Mouse (Mus musculus): ENCODE measurements at regions not wholly inside any gene's neighbourhood (a gene's known extent, or its start where the extent isn't known, plus 50 kb on each side); places are given as distances from the start of the nearest gene placed in this dataset.

DNA sequence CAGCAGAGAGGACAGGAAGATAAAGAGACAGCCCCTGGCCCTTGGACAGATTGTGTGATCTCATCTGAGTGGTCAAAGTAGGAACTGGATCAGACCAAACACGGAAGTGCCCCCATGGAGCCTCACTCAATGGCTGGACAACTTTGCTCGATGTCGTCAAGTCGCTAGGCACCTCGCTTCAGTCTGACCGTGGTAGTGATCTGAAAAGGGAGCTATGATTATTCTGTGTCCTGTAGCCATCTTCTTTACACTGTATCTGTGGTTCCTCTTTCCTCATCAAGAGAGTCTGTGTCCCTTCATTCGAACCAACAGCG, 67.0 kb upstream of the Rasgrf1 start:
- in situ Hi-C loops (cut with MboI; ENCODE audit: low sequenced_read_pairs in 2 of 2, unreplicated experiment in 2 of 2) = no loop called here
- no peak for TF ChIP-seq ZC3H11A (IDR thresholded peaks at IDR 0.05; ENCODE audit: borderline replicate concordance, low read depth, low read length)
- TF ChIP-seq HCFC1 (IDR thresholded peaks at IDR 0.05; ENCODE audit: borderline replicate concordance, insufficient read depth, low read length) = no peak
- no peak for TF ChIP-seq ZNF384 (IDR thresholded peaks at IDR 0.05; ENCODE audit: low read depth, low read length)
- TF ChIP-seq MAFK (IDR thresholded peaks at IDR 0.05; ENCODE audit: insufficient read depth, low read depth, low read length) = no peak
- TF ChIP-seq CHD2 (IDR thresholded peaks at IDR 0.05; ENCODE audit: low read depth, low read length) = no peak
- Histone ChIP-seq H3K9me3 (ENCODE audit: control insufficient read depth, insufficient read depth, low read depth, low read length) (no peaks in the 10 kb centered on the region), H3K27ac (ENCODE audit: insufficient read depth, low read depth, low read length, poor library complexity, severe bottlenecking) (no peak overlapping the region), H3K9ac (ENCODE audit: insufficient read depth, low read depth, low read length, poor library complexity, severe bottlenecking) (no peak overlapping the region), H3K4me1 (ENCODE audit: control insufficient read depth in 2 of 2, insufficient read depth in 2 of 2, low read length in 2 of 2, poor library complexity in 1 of 2) (no peaks in the 10 kb centered on the region), H3K36me3 (ENCODE audit: control insufficient read depth, insufficient read depth, low read length, poor library complexity, severe bottlenecking) (no peaks in the 10 kb centered on the region), H3K4me3 (ENCODE audit: insufficient read depth in 1 of 2, low read depth in 1 of 2, low read length in 2 of 2, poor library complexity in 1 of 2, severe bottlenecking in 1 of 2) (no peak overlapping the region)
- DNase-seq (ENCODE audit: low read depth, low spot score) = no peak

- DNase-seq (ENCODE audit: low read depth, low spot score) = no peak
- TF ChIP-seq ZNF384 (IDR thresholded peaks at IDR 0.05; ENCODE audit: low read depth, low read length) (no peak), MAFK (IDR thresholded peaks at IDR 0.05; ENCODE audit: insufficient read depth, low read depth, low read length) (no peak), HCFC1 (IDR thresholded peaks at IDR 0.05; ENCODE audit: borderline replicate concordance, insufficient read depth, low read length) (no peak), ZC3H11A (IDR thresholded peaks at IDR 0.05; ENCODE audit: borderline replicate concordance, low read depth, low read length) (no peak), CHD2 (IDR thresholded peaks at IDR 0.05; ENCODE audit: low read depth, low read length) (no peak)
Observed at GRCm38 (mm10) chr9:89841866-89842775, 67.6 kb upstream of the Rasgrf1 start.

DNA sequence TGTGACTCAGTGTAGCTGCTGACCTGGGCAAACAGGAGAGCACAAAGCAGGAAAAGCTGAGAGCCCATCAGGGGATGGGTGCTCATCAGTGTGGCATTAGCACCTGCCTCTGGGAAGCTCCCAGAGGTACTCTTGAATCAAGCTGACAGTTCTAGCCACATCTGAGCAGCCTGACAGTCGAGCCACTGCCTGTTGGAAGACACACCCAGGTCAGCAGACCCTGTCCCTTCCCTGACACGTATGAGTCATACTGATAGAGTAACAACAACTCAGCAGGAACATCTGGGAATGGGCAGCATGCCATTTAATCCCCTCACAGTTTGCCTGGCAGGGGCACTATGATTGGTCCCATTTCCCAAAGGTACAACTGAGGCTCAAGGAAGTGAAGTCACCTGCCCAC, 68.3 kb upstream of the Rasgrf1 start:
- no peak for TF ChIP-seq MAFK (IDR thresholded peaks at IDR 0.05; ENCODE audit: insufficient read depth, low read depth, low read length)
- TF ChIP-seq ZC3H11A (IDR thresholded peaks at IDR 0.05; ENCODE audit: borderline replicate concordance, low read depth, low read length) = no peak
- TF ChIP-seq ZNF384 (IDR thresholded peaks at IDR 0.05; ENCODE audit: low read depth, low read length) = no peak
- TF ChIP-seq CHD2 (IDR thresholded peaks at IDR 0.05; ENCODE audit: low read depth, low read length) = no peak
- TF ChIP-seq HCFC1 (IDR thresholded peaks at IDR 0.05; ENCODE audit: borderline replicate concordance, insufficient read depth, low read length) = no peak
- Histone ChIP-seq H3K9ac (ENCODE audit: insufficient read depth, low read depth, low read length, poor library complexity, severe bottlenecking) (no peak overlapping the region), H3K4me3 (ENCODE audit: insufficient read depth in 1 of 2, low read depth in 1 of 2, low read length in 2 of 2, poor library complexity in 1 of 2, severe bottlenecking in 1 of 2) (no peak overlapping the region), H3K36me3 (ENCODE audit: control insufficient read depth, insufficient read depth, low read length, poor library complexity, severe bottlenecking) (no peaks in the 10 kb centered on the region), H3K4me1 (ENCODE audit: control insufficient read depth in 2 of 2, insufficient read depth in 2 of 2, low read length in 2 of 2, poor library complexity in 1 of 2) (no peaks in the 10 kb centered on the region), H3K9me3 (ENCODE audit: control insufficient read depth, insufficient read depth, low read depth, low read length) (no peaks in the 10 kb centered on the region), H3K27ac (ENCODE audit: insufficient read depth, low read depth, low read length, poor library complexity, severe bottlenecking) (no peak overlapping the region)
- in situ Hi-C loops (cut with MboI; ENCODE audit: low sequenced_read_pairs in 2 of 2, unreplicated experiment in 2 of 2) = no loop called here
- no peak for DNase-seq (ENCODE audit: low read depth, low spot score)

More at GRCm38 (mm10) chr9:89841866-89842775, 67.6 kb upstream of the Rasgrf1 start:
- H3K36me3 ChIP-seq (ENCODE audit: control insufficient read depth, insufficient read depth, low read length, poor library complexity, severe bottlenecking) = no peaks in the 10 kb centered on the region
- no peak overlapping the region for H3K27ac ChIP-seq (ENCODE audit: insufficient read depth, low read depth, low read length, poor library complexity, severe bottlenecking)
- no peaks in the 10 kb centered on the region for H3K9me3 ChIP-seq (ENCODE audit: control insufficient read depth, insufficient read depth, low read depth, low read length)
- no peak overlapping the region for H3K4me3 ChIP-seq (ENCODE audit: insufficient read depth in 1 of 2, low read depth in 1 of 2, low read length in 2 of 2, poor library complexity in 1 of 2, severe bottlenecking in 1 of 2)
- no peaks in the 10 kb centered on the region for H3K4me1 ChIP-seq (ENCODE audit: control insufficient read depth in 2 of 2, insufficient read depth in 2 of 2, low read length in 2 of 2, poor library complexity in 1 of 2)
- H3K9ac ChIP-seq (ENCODE audit: insufficient read depth, low read depth, low read length, poor library complexity, severe bottlenecking) = no peak overlapping the region
- in situ Hi-C loops (cut with MboI; ENCODE audit: low sequenced_read_pairs in 2 of 2, unreplicated experiment in 2 of 2) = no loop called here

GRCm38 (mm10) chr9:89836454-89837245, 73.1 kb upstream of the Rasgrf1 start:
- TF ChIP-seq HCFC1 (IDR thresholded peaks at IDR 0.05; ENCODE audit: borderline replicate concordance, insufficient read depth, low read length) = no peak
- no peak for TF ChIP-seq ZNF384 (IDR thresholded peaks at IDR 0.05; ENCODE audit: low read depth, low read length)
- no peak for TF ChIP-seq ZC3H11A (IDR thresholded peaks at IDR 0.05; ENCODE audit: borderline replicate concordance, low read depth, low read length)
- no peak for TF ChIP-seq MAFK (IDR thresholded peaks at IDR 0.05; ENCODE audit: insufficient read depth, low read depth, low read length)
- no peak for TF ChIP-seq CHD2 (IDR thresholded peaks at IDR 0.05; ENCODE audit: low read depth, low read length)
- H3K9ac ChIP-seq (ENCODE audit: insufficient read depth, low read depth, low read length, poor library complexity, severe bottlenecking) = no peak overlapping the region
- no peak overlapping the region for H3K27ac ChIP-seq (ENCODE audit: insufficient read depth, low read depth, low read length, poor library complexity, severe bottlenecking)
- in situ Hi-C loops (cut with MboI; ENCODE audit: low sequenced_read_pairs in 2 of 2, unreplicated experiment in 2 of 2) = no loop called here
- no peaks in the 10 kb centered on the region for H3K36me3 ChIP-seq (ENCODE audit: control insufficient read depth, insufficient read depth, low read length, poor library complexity, severe bottlenecking)
- no peaks in the 10 kb centered on the region; a peak in 1 of 4 replicates for H3K4me1 ChIP-seq (ENCODE audit: control insufficient read depth in 2 of 2, insufficient read depth in 2 of 2, low read length in 2 of 2, poor library complexity in 1 of 2)
- DNase-seq (ENCODE audit: low read depth, low spot score) = no peak
- H3K9me3 ChIP-seq (ENCODE audit: control insufficient read depth, insufficient read depth, low read depth, low read length) = no peaks in the 10 kb centered on the region
- no peak overlapping the region for H3K4me3 ChIP-seq (ENCODE audit: insufficient read depth in 1 of 2, low read depth in 1 of 2, low read length in 2 of 2, poor library complexity in 1 of 2, severe bottlenecking in 1 of 2)
